Mouse (Mus musculus) hindbrain, embryonic 12.5 days (tissue): ENCODE results near the gene Gm29609. TPM values are rescaled to one million over a fixed set of nuclear protein-coding genes. Genes with fewer than 3 reads are reported as not detected.

Experiments
- ATAC-seq: fragments of 200-750 bp; cut with Nextera tagmentation; 2 replicates; pipeline ENCODE4 v1.8.0; 2017; ENCODE audit warnings: moderate TSS enrichment; ENCODE audit not compliant: low FRiP score
- H3K27ac ChIP-seq: fragments of 300-500 bp; sonication (generic); 2 replicates; pipeline ENCODE4 v1.5.1; 2016; ENCODE audit warnings: mild to moderate bottlenecking
- H3K27me3 ChIP-seq: fragments of 300-500 bp; sonication (generic); 2 replicates; pipeline ENCODE4 v1.6.1; 2016; ENCODE audit warnings: mild to moderate bottlenecking
- H3K36me3 ChIP-seq: fragments of 300-500 bp; sonication (generic); 2 replicates; pipeline ENCODE4 v1.6.1; 2016; ENCODE audit warnings: mild to moderate bottlenecking
- H3K4me1 ChIP-seq: fragments of 300-500 bp; sonication (generic); 2 replicates; pipeline ENCODE4 v1.6.1; 2016
- H3K4me2 ChIP-seq: fragments of 300-500 bp; sonication (generic); replicated peaks from 2 replicates; pipeline ENCODE4 v1.6.1; 2016; ENCODE audit warnings: mild to moderate bottlenecking
- H3K4me3 ChIP-seq: fragments of 300-500 bp; sonication (generic); 2 replicates; pipeline ENCODE4 v1.5.1; 2016; ENCODE audit warnings: mild to moderate bottlenecking
- H3K9ac ChIP-seq: fragments of 300-500 bp; sonication (generic); 2 replicates; pipeline ENCODE4 v1.6.1; 2016; ENCODE audit warnings: mild to moderate bottlenecking, moderate library complexity
- H3K9me3 ChIP-seq: fragments of 300-500 bp; sonication (generic); replicated peaks from 2 replicates; pipeline ENCODE4 v1.6.1; 2016; ENCODE audit warnings: mild to moderate bottlenecking
- WGBS: fragments of 180-500 bp; shearing (Covaris S2); methylation state at CpG from one replicate; pipeline ENCODE4 v1.1.7; 2016; 5-methylcytosine and 5-hydroxymethylcytosine counted together
- polyA plus RNA-seq: library from polyadenylated mRNA; unstranded; fragments of >200 nt; fragmentation: Nextera tagmentation; extraction: Ambion mirVana; gene quantifications from 2 replicates; pipeline ENCODE4 v1.2.1, GENCODE M21; 2016

The Gm29609 gene
- polyA plus RNA-seq, 1 experiment from 2014 or later = 2.3 TPM

GRCm38 (mm10) chr5:31123481-31123880 is 56.2 kb downstream of the Gm29609 start:
- H3K4me3 ChIP-seq = no peak overlapping the region
- WGBS = 36% methylated on average over 2 of the region's 2 CpGs

DNA sequence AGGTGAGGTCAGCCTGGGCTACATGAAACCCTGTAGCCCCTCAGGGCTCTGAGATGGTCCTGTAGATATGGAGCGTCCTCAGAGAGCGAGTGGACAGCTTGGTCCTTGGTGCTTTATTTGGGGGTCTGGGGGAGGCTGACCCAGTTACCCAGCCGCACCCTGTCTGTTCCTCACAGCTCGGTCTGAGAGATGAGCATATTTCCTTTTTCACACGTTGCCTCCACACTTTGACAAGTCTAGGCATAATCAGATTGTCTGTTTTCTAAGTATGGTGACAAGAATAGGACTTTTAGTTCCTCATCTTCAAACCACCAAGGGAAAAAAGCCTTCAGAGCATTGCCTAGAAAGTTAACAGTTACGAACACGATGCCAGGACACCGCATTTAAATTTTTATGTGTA is 58.6 kb downstream of the Gm29609 start:
- peaks cover 8% of the 10 kb centered on the region; the same call in 1 of the 2 replicates for H3K27me3 ChIP-seq
- no peak overlapping the region for H3K4me3 ChIP-seq
- no peak overlapping the region for H3K9ac ChIP-seq
- no peaks in the 10 kb centered on the region for H3K36me3 ChIP-seq
- H3K4me1 ChIP-seq = no peaks in the 10 kb centered on the region
- no peaks in the 10 kb centered on the region for H3K9me3 ChIP-seq
- H3K4me2 ChIP-seq = no peak overlapping the region
- no peak for ATAC-seq
- 91% methylated on average over 8 of the region's 8 CpGs for WGBS
- H3K27ac ChIP-seq = no peak overlapping the region

More at GRCm38 (mm10) chr5:31123481-31123880, 56.2 kb downstream of the Gm29609 start:
- H3K36me3 ChIP-seq = no peaks in the 10 kb centered on the region
- no peaks in the 10 kb centered on the region for H3K9me3 ChIP-seq
- H3K4me1 ChIP-seq = no peaks in the 10 kb centered on the region
- no peak overlapping the region for H3K9ac ChIP-seq
- ATAC-seq = no peak
- H3K27ac ChIP-seq = no peak overlapping the region
- no peak overlapping the region for H3K4me2 ChIP-seq
- no peaks in the 10 kb centered on the region for H3K27me3 ChIP-seq

- Histone ChIP-seq H3K4me1 (no peaks in the 10 kb centered on the region), H3K27me3 (peaks cover 8% of the 10 kb centered on the region; the same call in 1 of the 2 replicates), H3K4me3 (no peak overlapping the region), H3K4me2 (no peak overlapping the region), H3K36me3 (no peaks in the 10 kb centered on the region), H3K9me3 (no peaks in the 10 kb centered on the region), H3K9ac (no peak overlapping the region), H3K27ac (no peak overlapping the region)
- 29% methylated on average over 10 of the region's 10 CpGs for WGBS
- ATAC-seq = no peak
Observed at GRCm38 (mm10) chr5:31116912-31117311, 62.8 kb downstream of the Gm29609 start.

GRCm38 (mm10) chr5:31116354-31116753 is 63.4 kb downstream of the Gm29609 start, which contains the start of gene Trim54:
Gene Trim54 (plus strand): TSS chr5:31116712.
- H3K4me1 ChIP-seq = no peaks in the 10 kb centered on the region
- ATAC-seq = no peak
- 41% methylated on average over 3 of the region's 3 CpGs for WGBS
- H3K4me3 ChIP-seq = no peak within 1 kb of the TSS
- H3K27ac ChIP-seq = no peak within 1 kb of the TSS
- H3K4me2 ChIP-seq = no peak within 1 kb of the TSS
- no peak within 1 kb of the TSS for H3K9ac ChIP-seq
- H3K9me3 ChIP-seq = no peaks in the 10 kb centered on the region
- H3K36me3 ChIP-seq = no peaks in the 10 kb centered on the region
- peaks cover 8% of the 10 kb centered on the region; the same call in 1 of the 2 replicates for H3K27me3 ChIP-seq

GRCm38 (mm10) chr5:31110781-31111180 is 68.9 kb downstream of the Gm29609 start:
- no peak overlapping the region for H3K27ac ChIP-seq
- H3K27me3 ChIP-seq = no peaks in the 10 kb centered on the region
- no peak overlapping the region for H3K4me3 ChIP-seq
- H3K36me3 ChIP-seq = no peaks in the 10 kb centered on the region
- WGBS = 39% methylated on average over 7 of the region's 7 CpGs
- H3K4me1 ChIP-seq = no peaks in the 10 kb centered on the region
- H3K4me2 ChIP-seq = no peak overlapping the region
- no peak overlapping the region for H3K9ac ChIP-seq
- no peaks in the 10 kb centered on the region for H3K9me3 ChIP-seq
- no peak for ATAC-seq

DNA sequence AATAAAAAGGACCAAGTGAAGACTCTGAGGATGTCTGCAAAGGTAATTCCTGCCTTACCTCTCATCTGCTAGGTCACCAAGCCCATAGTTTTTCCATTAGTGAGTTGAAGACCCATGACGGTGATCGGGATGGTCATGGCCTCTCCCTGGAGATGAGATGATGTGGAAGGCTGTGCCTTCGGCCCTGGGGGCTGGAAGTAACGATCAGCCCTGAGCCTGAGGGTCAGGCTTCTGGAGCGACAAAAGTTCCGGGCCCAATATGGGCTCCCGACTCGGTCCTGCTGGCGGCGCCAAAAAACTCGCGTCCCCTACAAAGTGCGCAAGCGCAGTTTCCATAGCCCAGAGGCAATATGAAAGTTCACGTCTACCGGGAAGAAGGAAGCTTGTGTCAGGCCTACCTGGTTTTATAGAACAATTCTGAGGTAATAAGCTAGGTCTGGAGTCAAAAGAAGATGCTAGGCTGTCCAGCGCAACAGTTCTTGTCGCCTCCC is 71.7 kb downstream of the Gm29609 start, which contains the start of gene Slc30a3:
Slc30a3 (minus strand) TSS at position 238 of the 491 bp plus-strand sequence.
- no peaks in the 10 kb centered on the region for H3K36me3 ChIP-seq
- H3K4me1 ChIP-seq = no peaks in the 10 kb centered on the region
- H3K9ac ChIP-seq = no peak within 1 kb of the TSS
- no peak within 1 kb of the TSS for H3K27ac ChIP-seq
- peaks cover 6% of the 10 kb centered on the region; the same call in 1 of the 2 replicates for H3K27me3 ChIP-seq
- no peak within 1 kb of the TSS for H3K4me2 ChIP-seq
- no peaks in the 10 kb centered on the region for H3K9me3 ChIP-seq
- WGBS = 90% methylated on average over 18 of the region's 18 CpGs
- H3K4me3 ChIP-seq = no peak within 1 kb of the TSS
- ATAC-seq = no peak

DNA sequence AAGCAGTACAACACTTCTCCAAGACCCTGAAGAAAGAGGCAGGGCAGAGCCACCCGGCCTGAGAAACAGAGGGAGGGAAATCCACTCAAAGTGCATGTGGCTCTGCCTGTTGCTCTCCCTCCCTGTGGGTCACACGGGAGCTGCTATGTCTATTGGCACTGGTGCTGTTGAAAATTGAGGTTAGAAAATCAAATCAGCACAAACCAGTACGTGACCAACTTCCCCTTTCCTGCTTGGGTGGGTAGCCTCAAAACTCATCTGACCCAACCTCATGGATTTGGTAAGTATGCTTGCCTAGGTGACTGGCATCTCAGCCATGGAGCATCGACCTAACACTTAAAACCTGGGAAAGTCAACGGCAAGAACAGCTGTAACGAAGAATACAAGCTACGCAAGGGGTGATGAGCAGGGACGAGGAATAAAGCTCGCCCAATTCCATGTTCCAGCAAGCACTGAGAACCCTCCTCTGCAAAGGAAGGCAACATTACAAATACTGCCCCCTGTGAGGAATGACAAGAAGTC is 73.8 kb downstream of the Gm29609 start, which contains the start of gene Dnajc5g:
Dnajc5g (plus strand) TSS at position 472 of the 522 bp plus-strand sequence.
- no peak within 1 kb of the TSS for H3K4me2 ChIP-seq
- no peak within 1 kb of the TSS for H3K27ac ChIP-seq
- WGBS = 85% methylated on average over 9 of the region's 9 CpGs
- ATAC-seq = no peak
- H3K9me3 ChIP-seq = no peaks in the 10 kb centered on the region
- no peak within 1 kb of the TSS for H3K4me3 ChIP-seq
- no peaks in the 10 kb centered on the region for H3K36me3 ChIP-seq
- peaks cover 6% of the 10 kb centered on the region; the same call in 1 of the 2 replicates for H3K27me3 ChIP-seq
- no peaks in the 10 kb centered on the region for H3K4me1 ChIP-seq
- H3K9ac ChIP-seq = no peak within 1 kb of the TSS

DNA sequence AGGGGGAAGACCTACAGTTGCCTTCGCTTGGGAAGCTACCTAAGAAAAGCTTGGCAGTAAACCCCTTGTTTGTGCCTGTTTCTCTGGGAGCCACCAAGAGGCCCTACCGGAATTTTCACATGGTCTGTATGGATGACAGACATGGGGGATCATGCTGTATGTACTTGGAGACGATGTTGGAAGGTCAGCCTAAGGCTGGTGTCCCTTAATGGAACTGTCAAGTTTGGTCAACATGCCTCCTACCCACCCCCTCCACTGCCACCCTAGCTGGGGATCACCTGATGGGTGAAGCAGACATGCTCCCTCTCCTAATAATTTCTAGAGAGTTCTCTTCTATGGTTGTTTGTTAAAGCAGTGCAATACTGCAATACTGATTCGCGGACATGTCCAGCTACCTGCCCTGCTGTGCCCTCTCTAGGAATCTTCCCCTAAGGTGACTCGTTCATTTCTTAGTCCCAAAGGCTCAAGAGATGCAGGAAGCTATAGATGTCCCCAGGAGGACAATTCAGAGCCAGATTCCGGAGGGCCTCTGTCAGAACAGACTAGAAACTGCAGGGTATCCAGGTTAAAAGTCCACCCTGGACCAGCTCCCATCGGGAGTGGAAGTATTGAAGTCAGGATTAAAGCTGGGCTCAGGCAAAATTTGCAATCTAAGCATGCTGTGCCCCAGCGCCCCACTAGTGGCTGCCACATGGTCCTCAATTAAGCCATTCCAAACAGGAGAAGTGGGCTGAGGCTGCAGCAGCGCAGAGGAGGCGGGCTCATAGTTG is 83.8 kb downstream of the Gm29609 start:
- Histone ChIP-seq H3K4me1 (peaks cover 33% of the 10 kb centered on the region), H3K27me3 (peaks cover 86% of the 10 kb centered on the region), H3K4me2 (peak overlapping the region; percentile 51), H3K9ac (no peak overlapping the region), H3K9me3 (no peaks in the 10 kb centered on the region), H3K4me3 (peak overlapping the region; percentile 22; the same call in 1 of the 2 replicates), H3K27ac (no peak overlapping the region), H3K36me3 (no peaks in the 10 kb centered on the region)
- 24% methylated on average over 11 of the region's 11 CpGs for WGBS
- no peak for ATAC-seq

DNA sequence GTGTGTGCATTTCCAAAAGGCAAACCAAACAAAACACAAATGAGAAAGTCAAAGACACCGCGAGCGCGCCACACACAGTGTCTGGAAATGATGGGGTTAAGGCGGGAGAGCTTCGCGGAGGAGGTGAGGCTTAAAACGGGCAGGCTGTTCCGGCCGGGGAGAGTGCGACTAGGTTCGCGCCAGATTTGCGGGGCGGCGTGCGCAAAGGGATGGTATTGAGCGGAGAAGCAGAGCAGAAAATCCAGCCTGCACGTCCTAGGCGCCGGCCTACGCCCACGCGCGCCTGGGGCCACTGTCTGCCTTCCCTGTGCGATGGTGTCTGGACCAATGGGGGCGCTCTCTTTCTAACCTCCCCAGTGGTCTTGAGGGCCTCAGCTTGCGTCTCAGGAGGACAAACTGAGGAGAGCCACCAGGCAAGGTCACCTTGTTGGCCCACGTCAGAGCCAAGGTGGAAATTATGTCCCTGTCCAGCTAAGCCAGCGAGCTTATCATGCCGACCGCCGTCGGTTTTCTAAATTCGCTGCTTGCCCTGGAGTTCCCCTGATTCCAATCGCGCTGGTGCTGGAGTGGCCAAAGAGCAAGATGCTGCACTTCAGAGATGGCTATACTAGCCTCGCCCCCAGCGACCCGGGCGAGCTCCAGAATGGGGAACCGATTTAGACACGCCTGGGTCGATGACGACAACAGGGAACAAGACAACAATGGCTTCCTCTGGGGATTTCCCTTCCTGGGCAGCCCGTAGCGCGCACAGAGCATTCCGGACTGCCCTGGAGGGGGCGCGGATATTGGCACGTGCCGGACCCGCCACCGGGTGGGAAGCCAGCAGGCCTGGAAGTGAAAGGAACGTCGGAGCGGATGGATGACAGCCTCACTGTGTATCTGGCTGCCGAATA is 84.7 kb downstream of the Gm29609 start:
- peaks cover 95% of the 10 kb centered on the region for H3K27me3 ChIP-seq
- H3K36me3 ChIP-seq = no peaks in the 10 kb centered on the region
- H3K4me1 ChIP-seq = peaks cover 33% of the 10 kb centered on the region
- under 1% methylated on average over 59 of the region's 59 CpGs for WGBS
- H3K4me2 ChIP-seq = peak overlapping the region; percentile 51
- H3K9ac ChIP-seq = no peak overlapping the region
- H3K4me3 ChIP-seq = peak overlapping the region; percentile 22
- H3K27ac ChIP-seq = no peak overlapping the region
- 0 out of 2 replicates have a peak, but pooled peaks have one; percentile 11 for ATAC-seq
- no peaks in the 10 kb centered on the region for H3K9me3 ChIP-seq
